Mouse (Mus musculus): ENCODE measurements around the gene Stat4.

- TF ChIP-seq EP300 (IDR thresholded peaks at IDR 0.05; ENCODE audit: insufficient read depth, low read depth, low read length) (no peak), CTCF (IDR thresholded peaks at IDR 0.05; ENCODE audit: low read depth, low read length) (no peak), POLR2A (IDR thresholded peaks at IDR 0.05; ENCODE audit: insufficient read depth, low read length) (no peak)
Measured at GRCm38 (mm10) chr1:51970182-51970581, 16.8 kb upstream of the Stat4 start.
